Mouse (Mus musculus) gastrocnemius, postnatal 14 days (tissue): ENCODE measurements around the gene BC028528. TPM values are rescaled to one million over a fixed set of nuclear protein-coding genes. Genes with fewer than 3 reads are reported as not detected.
A peak's percentile ranks its signal among the peaks of the same experiment; 100 is the strongest.
"Not testable (repeated sequence)": the region's sequence is repeated elsewhere in the genome, so short reads cannot be mapped to it uniquely, and the experiment has no call there.

Experiments used
- DNase-seq: peaks from one replicate; pipeline ENCODE4 v3.0.0; 2021; ENCODE audit warnings: mixed read lengths
- intact Hi-C: fragments of 180-260 bp; cut with DNase I; formaldehyde crosslinking; loops from one replicate; pipeline ENCODE4 v1.15.1; 2025; ENCODE audit warnings: low total_unique reads
- long read RNA-seq, 2 experiments: library from polyadenylated mRNA; stranded (forward); transcript quantifications; one replicate each; pipeline ENCODE4 v2.0.0; 2021
- total RNA-seq, 2 experiments: library from RNA; stranded (reverse); gene quantifications; 2 replicates each; pipeline ENCODE4 v1.2.3; 2021

The BC028528 gene
- total RNA-seq, result 10 to 100 TPM; 14.2 to 17.0 TPM
- long read RNA-seq, experiment 1, transcript BC028528-202 (6 exons, 809 nt), result major isoform, 7 of 13 reads
- long read RNA-seq, experiment 1, partial matches to known transcripts, result 2 of 13 reads
- long read RNA-seq, experiment 1, other reads (novel, unspliced or antisense), result 1 of 13 reads
- long read RNA-seq, experiment 2, transcript BC028528-202 (6 exons, 809 nt), result minor isoform, 5 of 13 reads
- long read RNA-seq, experiment 2, transcript BC028528-201 (6 exons, 752 nt), result major isoform, 6 of 13 reads
- long read RNA-seq, experiment 2, partial matches to known transcripts, result 0 of 13 reads
- long read RNA-seq, experiment 2, other reads (novel, unspliced or antisense), result 1 of 13 reads

DNA sequence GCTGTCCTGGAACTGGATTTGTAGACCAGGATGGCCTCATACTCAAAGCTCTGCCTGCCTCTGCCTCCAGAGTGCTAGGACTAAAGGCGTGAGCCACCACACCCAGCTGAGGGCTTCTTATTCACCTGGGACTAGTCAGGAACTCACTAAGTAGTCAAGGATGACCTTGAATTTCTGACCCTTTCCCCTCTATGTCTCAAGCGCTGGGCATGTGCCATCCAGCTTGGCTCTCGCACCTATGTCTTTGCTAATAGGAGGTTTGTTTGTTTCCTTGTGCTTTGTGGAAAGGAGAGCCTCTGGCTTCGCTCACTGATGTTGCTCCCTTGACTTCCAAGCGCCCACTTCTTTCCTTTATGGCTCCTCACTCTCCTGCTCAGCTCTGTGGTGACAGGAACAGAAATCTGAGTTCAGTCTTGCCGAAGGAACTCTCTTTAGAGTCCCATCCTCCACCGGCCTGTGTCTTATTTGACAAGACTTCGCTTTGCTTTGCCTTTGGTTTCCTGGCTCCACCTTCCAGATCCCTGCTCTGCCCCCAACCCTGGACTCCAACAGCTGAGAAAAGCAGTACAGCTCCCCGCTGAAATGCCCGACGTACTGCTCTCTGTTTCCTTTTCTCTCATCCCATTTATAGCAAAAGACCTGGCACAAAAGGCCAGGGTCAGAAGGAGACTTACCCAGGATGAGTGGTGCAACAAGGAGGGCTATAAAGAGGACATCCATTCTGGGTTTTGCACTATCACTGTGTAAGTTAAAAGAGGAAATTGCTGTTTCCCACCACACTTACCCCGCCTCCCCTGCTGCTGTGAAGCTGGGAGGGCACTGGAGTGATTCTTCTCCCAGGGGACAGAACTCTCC, at the start of gene BC028528:
Gene BC028528 (minus strand): TSS at position 795 of the 855 bp plus-strand sequence.
- peak; percentile 21 for DNase-seq
- intact Hi-C loops, result no loop called here

DNA sequence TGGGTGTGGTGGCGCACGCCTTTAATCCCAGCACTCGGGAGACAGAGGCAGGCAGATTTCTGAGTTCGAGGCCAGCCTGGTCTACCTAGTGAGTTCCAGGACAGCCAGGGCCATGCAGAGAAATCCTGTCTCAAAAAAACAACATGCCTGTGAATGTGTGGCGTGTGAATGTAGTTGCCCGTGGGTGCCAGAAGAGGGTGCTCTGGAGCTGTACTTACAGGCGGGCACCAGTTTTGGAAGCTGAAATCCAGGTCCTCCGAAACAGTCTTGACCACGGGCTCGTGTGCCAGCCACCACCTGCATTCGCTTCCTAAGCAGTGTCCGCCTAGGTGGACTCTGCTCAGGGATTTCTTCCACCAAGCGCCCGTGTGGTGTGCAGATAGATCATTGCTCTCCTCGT, 47.0 kb upstream of the BC028528 start:
- DNase-seq, result no peak
- intact Hi-C loops, result no loop called here

DNA sequence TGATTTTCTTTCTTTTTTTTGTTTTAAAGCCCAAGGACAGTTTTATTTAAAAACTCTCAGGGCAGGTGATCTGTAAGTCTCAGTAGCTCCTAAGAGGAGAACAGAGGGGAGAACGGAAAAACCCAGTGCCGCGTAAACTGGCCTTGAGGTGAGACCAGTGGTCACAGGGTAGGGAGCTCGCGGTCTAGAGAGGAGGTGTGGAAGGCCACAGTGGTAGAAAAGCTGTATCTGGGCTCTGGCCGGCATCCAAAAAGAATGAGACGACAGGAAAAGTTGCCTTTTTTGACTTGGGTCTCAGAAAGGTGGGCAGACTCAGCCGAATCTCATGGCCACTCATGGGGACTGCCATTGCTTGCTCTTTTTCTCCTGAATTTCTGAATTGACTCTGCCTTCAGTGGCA, 46.4 kb upstream of the BC028528 start:
- DNase-seq, result no peak

DNA sequence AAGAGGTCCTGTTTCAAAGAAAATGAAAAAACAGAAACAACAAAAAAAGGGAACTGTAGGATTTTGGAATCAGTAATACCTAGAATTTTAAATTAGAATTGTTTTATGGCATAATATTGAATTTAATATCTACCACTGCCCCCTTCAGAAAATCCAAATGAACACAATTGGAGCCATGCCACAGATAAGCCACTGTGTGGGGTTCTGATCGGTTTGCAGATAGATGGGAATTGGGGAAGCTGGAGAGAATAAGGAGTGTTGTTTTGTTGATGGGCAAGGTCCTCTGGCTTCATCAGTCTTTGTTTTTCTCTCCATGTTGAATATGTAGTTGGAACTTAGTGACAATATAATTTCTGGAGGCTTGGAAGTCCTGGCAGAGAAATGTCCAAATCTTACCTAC, 42.6 kb upstream of the BC028528 start:
- intact Hi-C loops, result no loop called here
- DNase-seq, result no peak

More for the DNA sequence above, 46.4 kb upstream of the BC028528 start:
- intact Hi-C loops, result no loop called here

DNA sequence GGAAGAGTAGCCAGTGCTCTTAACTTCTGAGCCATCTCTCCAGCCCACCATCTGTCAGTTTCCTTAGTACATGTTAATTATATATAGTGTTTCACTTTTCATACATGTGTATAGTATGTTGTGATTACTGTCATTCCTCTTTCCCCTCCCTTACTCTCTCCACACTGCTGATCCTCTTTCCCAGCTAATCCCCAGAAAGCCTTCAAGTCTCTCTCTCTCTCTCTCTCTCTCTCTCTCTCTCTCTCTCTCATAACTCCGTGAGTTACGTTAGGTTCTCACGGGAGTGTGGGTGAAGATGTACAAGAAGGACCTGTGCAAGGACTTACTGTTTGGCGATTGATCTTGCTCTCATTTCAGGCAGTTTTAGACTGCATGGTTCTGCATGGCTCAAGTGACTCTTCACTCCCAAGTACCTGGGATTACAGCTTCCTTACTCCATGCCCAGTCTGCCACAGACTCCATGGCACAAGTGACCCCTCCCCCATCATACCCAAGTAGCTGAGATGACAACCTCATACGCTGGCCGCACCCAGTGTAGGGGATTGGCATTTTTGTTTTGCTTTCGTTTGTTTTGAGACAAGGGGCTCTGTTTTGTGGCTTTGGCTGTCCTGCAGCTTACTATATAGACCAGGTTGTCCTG, 41.4 kb upstream of the BC028528 start:
- DNase-seq, result no peak
- intact Hi-C loops, result no loop called here

DNA sequence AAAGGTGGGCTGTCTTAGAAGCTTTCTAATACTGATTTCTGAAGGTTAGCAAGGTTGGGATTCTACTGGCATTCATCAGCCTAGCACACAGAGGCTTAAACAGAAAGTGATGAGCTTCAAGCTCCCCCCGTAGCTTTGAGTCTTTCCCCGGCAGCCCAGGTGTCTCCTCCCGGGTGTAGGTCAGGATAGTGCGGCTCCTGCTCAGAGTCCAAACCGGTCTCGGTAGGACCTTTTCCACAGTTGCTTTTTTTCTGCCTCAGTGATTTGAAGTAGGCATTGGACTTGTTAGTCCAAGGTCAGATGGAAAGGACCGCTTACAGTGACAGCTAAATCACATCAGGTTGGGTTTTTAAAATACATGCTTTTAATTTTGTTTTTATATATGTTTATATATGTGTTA, 40.8 kb upstream of the BC028528 start:
- intact Hi-C loops, result no loop called here
- no peak for DNase-seq

DNA sequence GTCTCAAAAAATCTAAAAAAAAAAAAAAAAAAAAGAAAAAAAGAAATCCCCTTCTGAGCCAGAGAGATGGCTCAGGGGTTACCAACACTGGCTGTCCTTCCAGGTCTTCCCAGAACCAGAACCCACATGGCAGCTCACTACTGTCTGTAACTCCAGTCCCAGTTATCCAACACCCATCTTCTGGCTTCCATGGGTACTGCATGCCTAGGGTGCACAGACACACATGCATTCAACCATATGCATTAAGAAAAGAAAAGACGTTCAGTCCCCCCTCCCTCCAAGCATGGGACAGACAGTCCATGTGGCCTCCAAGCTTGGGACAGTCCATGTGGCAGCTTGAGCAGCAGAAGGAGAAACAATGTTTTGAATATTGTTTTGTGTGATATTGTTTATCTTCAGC, 40.4 kb upstream of the BC028528 start:
- intact Hi-C loops, result no loop called here
- DNase-seq, result no peak

DNA sequence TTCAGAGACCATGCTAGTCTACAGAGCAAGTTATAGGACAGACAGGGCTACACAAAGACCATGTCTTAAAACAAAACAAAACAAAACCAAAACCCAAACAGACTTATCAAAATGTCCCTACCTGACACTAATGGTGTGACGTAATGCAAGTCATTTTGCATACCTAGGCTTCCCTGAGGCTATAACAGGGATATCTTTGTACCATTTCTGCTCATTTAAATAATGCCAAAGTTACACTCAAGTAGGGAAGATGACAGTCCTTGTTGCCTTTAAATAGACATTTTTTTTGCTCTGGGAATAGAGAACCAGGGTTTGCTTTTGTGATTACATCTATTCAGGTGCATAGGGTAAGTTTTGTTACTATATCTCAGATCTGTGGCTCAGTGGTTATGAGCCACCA, 39.7 kb upstream of the BC028528 start:
- DNase-seq, result no peak
- intact Hi-C loops, result no loop called here

DNA sequence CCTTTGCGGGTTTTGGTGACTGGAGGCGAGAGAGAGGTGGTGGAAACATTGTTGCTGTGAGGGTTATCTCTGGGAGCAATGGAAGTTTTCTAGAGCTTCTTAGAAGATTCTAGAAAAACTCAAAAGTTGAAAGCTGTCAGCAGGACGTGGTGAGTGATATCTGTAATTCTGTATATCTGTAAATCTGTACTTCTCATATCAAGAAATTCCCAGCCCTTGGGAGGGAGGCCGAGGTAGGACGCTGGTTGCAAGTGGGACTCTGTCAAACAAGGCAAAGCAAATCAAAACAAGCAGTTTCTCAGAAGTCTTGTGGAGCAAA, 38.6 kb upstream of the BC028528 start:
- no peak for DNase-seq
- intact Hi-C loops, result no loop called here

DNA sequence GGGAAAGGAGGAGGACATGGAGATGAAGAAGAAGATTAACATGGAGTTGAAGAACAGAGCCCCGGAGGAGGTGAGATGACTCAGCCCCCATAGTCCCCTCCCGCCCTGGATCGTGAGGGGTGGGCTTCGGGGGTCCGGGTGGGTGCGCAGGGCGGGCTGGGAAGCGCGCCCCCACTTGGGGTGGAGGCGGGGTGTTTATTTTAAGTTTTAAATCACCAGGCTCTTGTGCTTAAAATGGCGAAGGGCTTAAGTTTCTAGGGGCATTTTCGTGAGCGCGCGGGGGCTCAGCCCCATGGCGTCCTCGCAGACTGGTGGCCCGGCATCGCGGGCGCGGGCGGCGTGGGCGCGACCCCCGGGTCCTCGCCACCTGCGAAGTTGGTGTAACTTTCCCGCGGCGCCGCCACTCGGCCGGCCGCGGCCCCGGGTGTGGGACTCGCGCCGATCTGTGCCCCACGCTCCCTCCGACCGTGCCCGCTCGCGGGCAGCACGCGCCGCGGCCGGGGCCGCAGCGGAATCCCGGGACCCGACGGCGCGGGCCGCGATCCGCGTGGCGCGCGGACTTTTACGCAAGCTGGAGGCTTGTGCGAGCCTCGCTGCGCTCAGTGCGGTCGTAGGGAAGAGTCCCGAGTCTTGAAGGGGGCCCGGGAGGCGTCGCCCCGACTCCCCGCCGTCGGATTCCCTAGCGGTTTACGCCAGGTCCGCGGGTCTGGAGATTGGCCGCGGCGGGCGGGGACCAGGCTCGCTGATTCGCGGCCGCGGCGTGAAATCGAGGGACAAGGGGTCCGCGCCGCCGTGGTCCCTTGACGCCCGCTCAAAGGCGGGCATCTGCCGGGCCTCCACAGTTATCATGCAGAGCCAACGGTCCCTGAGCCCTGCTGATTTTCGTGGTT, 38.0 kb upstream of the BC028528 start:
- peak; percentile 54 for DNase-seq
- intact Hi-C loops, result no loop called here

DNA sequence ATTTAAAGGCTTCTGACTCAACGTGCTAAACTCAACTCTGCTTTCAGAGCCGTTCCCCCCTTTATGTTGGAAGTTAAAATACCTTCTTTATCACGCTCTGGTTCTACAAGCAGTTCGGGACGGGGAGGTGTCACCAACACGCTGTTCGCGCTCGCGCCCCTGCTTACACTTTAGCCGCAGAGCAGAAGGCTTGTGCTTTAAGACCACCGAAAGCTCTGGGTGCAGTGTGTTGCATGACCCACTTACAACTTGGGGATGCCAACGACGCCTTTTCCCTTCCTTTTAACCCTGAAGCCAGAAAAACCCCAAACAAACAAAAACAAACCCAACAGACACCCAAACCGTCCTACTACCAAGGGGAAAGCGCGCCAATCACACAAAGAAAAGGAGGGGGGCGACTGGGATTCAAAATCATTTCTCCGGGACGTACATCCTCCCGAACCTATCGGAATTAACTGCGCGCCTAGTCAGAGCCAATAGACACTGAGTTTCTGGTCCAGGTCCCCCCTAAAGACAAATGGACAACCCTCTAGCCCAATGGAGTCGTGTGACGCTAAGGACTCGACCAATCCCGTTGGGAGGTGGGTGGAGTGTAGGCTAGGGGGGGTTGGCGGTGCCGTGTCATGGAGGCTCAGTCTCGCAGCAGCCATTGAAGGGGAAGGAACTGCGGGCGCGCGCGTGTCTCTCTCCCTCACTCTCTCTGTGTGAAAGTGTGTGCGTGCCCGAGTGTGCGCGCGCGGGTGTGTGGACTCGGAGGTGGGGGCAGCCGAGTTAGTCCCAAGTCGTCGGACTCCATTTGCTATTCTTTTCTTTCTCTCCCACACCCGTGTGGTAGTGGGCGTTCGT, 37.1 kb upstream of the BC028528 start, which contains the start of gene Anp32e:
Gene Anp32e (plus strand): TSS at position 589 of the 846 bp plus-strand sequence.
- peak; percentile 95 for DNase-seq
- intact Hi-C loops, result no loop called here

DNA sequence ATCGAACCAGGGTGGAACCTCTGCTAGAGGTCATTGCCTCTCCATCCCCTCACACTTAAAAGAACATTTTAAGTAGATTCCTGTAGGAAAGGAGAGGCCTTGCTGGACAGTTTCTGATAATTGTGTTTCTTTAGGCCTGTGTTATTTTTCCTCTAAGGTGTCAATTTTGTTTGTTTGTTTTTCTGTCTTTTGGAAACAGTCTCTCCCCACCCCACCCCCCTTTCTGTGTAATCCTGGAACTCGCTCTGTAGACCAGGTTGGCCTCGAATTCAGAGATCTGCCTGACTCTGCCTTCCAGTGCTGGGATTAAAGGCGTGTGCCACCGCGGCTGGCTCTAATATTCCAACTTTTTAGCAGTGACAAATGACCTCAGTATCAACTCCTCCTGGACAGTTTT, 36.5 kb upstream of the BC028528 start:
- intact Hi-C loops, result no loop called here
- DNase-seq, result no peak

DNA sequence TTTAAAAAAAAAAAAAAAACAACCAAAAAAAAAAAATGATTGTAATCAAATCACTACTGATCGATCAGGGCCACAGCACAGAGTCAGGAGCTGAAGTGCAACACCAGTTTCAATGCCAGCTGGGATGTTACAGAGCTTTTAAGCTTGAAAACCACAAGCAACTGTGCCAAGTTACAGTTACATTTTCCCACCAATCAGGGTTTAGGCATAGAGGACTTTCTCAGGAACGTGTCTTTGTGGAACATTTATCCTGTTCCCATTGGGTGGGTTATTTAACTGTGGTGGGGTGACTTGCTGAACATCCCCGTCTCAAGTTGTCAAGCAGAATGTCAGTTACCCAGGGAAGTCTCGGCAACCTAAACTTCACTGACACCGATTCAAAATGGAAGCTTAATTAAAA, 33.3 kb upstream of the BC028528 start:
- no peak for DNase-seq
- intact Hi-C loops, result no loop called here

DNA sequence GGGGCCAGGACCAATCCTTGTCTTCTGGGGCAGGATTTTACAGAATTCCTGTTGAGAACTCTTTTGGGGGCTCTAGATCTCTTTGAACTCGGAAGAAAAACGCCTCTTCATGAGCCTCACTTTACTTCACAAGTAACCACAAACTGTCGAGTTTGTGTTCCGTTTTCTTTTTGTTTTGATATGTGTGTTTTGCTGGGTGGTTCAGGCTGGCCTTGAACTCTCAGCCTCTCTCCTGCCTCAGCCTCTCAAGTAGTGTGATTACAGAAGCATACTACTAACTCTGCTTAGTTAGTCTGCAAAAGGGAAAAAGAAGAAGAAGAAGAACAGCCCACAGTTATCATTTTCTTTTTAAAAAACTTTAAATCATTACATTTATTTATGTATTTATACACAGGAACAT, 32.4 kb upstream of the BC028528 start:
- no peak for DNase-seq
- intact Hi-C loops, result no loop called here

DNA sequence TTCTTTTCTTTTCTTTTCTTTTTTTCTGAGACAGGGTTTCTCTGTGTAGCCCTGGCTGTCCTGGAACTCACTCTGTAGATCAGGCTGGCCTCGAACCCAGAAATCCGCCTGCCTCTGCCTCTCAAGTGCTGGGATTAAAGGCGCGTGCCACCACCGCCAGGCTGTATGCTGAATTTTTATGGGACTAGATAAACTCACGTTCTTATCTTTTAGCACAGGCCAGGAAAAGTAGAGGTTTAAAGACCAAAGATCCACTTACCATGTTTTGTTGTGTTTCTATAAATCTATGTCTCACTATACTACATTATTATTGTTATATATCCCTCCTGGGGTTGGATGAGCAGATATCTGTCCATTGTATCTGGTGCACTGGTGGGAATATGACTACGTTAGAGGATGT, 31.6 kb upstream of the BC028528 start:
- DNase-seq, result not testable (repeated sequence)

DNA sequence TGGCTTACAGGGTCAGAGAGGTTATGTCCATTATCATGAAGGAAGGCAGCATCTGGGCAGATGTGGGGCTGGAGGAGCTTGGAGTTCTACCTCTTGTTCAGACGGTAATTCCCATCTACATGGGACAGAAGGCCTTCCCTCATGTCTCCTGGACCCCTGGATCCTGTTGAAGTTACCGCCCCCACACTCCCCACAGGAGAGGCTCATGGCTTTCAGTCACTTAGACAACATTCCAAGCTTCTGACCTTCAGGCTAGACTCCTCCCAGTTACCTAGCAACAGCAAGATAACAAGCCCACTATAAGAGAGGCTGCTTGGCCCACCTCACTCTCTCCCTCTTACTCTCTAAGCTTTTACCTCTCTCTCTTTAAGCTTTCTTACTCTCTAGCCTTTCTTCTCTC, 28.7 kb upstream of the BC028528 start:
- intact Hi-C loops, DNase-seq: not testable (repeated sequence)

More for the DNA sequence above, 31.6 kb upstream of the BC028528 start:
- intact Hi-C loops, result not testable (repeated sequence)

DNA sequence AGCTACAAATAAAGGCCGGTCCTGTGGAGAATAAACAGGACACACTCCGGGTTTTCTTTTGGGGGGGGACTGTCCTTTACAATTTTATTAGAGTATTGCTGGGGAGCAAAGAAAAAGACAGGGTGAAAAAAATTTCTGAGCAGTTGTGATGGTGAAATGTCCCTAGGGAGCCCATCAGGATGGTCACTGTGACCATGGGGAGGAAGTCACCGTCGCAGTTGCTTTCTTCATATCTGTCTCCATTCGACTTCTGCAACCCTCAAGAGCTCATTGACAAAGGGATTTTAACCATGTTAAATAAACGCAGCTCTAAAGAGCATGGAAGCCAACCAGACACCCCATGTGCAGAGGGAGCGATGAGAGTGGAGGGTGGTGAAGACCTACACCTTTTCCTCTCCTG, 25.0 kb upstream of the BC028528 start:
- DNase-seq, result no peak
- intact Hi-C loops, result no loop called here

DNA sequence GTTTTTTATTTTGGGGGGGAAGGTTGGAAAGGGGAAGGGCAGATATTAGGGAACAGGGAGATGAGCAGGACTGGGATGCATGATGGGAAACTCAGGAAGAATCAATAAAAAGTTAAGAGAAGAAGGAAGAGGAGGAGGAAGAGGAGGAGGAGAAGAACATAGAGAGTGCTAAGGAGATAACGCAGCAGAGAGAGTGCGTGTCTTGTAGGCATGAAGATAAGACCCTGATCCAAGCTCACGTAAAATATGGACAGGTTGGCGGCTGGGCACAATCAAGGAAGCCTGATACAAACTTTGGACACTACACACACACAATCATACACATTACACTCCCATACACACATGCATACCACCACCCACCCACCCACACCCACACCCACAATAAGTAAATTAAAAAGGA, 22.9 kb upstream of the BC028528 start:
- intact Hi-C loops, result no loop called here

DNA sequence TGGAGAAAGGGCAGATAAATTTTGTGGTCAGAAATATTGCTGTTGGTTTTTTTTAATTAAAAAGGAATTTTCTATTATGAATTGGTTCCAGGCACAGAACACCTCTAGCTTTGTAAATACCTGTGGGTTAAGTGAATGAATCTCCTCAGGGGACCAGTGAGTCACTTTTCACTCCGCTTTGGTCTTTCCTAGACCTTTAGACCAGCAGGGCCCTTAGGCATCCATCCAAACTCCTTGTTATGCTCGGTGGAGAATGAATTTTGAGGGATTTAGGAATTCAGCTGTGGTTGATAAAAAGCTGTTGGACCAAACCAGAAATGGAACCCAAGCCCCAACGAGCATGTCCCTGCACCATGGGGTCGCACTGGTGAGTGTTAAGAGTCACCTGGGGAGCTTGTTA, 15.8 kb upstream of the BC028528 start:
- intact Hi-C loops, result loop anchor here (2.0 to 5.0 kb wide), 2 partner anchors 25 to 45 kb away; partner anchors contain the start of gene Ciart
- no peak for DNase-seq

More for the DNA sequence above, 22.9 kb upstream of the BC028528 start:
- no peak for DNase-seq
